ENCODE assay signal across 11 mouse cellular contexts in genomic region chr4:137479757-137480156, GRCm38 (mm10). TPM values are rescaled to one million over a fixed set of nuclear protein-coding genes. Genes with fewer than 3 reads are reported as not detected.
DNase-seq lines count a peak whose midpoint lies in the region; ATAC-seq and TF ChIP-seq lines count a peak whose summit lies in the region.
"Had no signal": no experiment of that assay in that cellular context is flagged by ENCODE, and none has a peak within 500 bp of the region (broad histone marks: within the 10 kb centered on the region; RNA-seq: fewer than 3 reads in every experiment).

No protein-coding gene starts in this region.

- intact Hi-C loops in gastrocnemius, adult 2 months (cut with DNase I), result no loop called here
- intact Hi-C loops in gastrocnemius, postnatal 14 days (cut with DNase I; ENCODE audit: low total_unique reads), result no loop called here

- 9% methylated on average over 6 of the region's 6 CpGs for WGBS in neural tube, embryonic 13.5 days

- no peak overlapping the region for H3K4me2 ChIP-seq in neural tube, embryonic 13.5 days

- H3K27ac ChIP-seq in gastrocnemius, adult 2 months, result peak overlapping the region; percentile 96
- H3K27ac ChIP-seq in neural tube, embryonic 13.5 days (replicated peaks), result no peak overlapping the region
- H3K27ac ChIP-seq in layer of hippocampus, adult 2 months, result no peak overlapping the region

- no peaks in the 10 kb centered on the region for H3K36me3 ChIP-seq in neural tube, embryonic 13.5 days

- DNase-seq in gastrocnemius, adult 2 months, result no peak
- DNase-seq in gastrocnemius, postnatal 14 days, result no peak
- DNase-seq in neural tube, embryonic 10.5 days (ENCODE audit: extremely low spot score, low spot score), result no peak
- DNase-seq in kidney, postnatal 25 days, result peak; percentile 77 to 88
- DNase-seq in yolk sac, embryonic 10.5 days (ENCODE audit: low spot score), result peak; percentile 92
- no peak for DNase-seq in frontal cortex, postnatal 36 days (ENCODE audit: low spot score in 2 of 2)
- DNase-seq in layer of hippocampus, adult 2 months (ENCODE audit: low spot score in 2 of 2), result no peak
- DNase-seq: right cerebral cortex, adult 18-20 months had no signal

- H3K4me3 ChIP-seq in gastrocnemius, adult 2 months, result peak overlapping the region; percentile 54
- H3K4me3 ChIP-seq in neural tube, embryonic 13.5 days, result no peak overlapping the region
- H3K4me3 ChIP-seq in layer of hippocampus, adult 2 months, result no peak overlapping the region

- H3K4me1 ChIP-seq in neural tube, embryonic 13.5 days (replicated peaks), result peaks cover 78% of the 10 kb centered on the region

- H3K9me3 ChIP-seq in neural tube, embryonic 13.5 days, result no peaks in the 10 kb centered on the region

- no peak for TF ChIP-seq CTCF in gastrocnemius, adult 2 months (IDR thresholded peaks at IDR 0.05)
- no peak for TF ChIP-seq CTCF in layer of hippocampus, adult 2 months (conservative IDR thresholded peaks at IDR 0.05)

- peaks cover 10% of the 10 kb centered on the region for H3K27me3 ChIP-seq in neural tube, embryonic 13.5 days

- peak overlapping the region; percentile 34; the same call in 1 of the 2 replicates for H3K9ac ChIP-seq in neural tube, embryonic 13.5 days

- ATAC-seq in neural tube, embryonic 13.5 days (ENCODE audit: low read depth), result no peak

RNA-seq across cellular contexts. Expression of gene Hspg2, which starts 11.2 kb away (rescaled TPM):
- total RNA-seq in gastrocnemius, adult 2 months (2021), result 10 to 100 TPM; 55.2 to 77.5 TPM
- 100 to 1,000 TPM; 193 to 224 TPM for total RNA-seq in gastrocnemius, postnatal 14 days (2021)
- polyA plus RNA-seq in neural tube, embryonic 13.5 days (2015; fragmentation: Nextera tagmentation; extraction: Ambion mirVana), result 8.6 and 9.6 TPM in 2 replicates
- 1 to 10 TPM; 4.0 to 5.2 TPM for total RNA-seq in layer of hippocampus, adult 2 months (2021)

RNA-seq across cellular contexts. Expression of gene 1700013G24Rik, which starts 26.7 kb away (rescaled TPM):
- total RNA-seq in gastrocnemius, adult 2 months (2021), result not detected
- total RNA-seq in gastrocnemius, postnatal 14 days (2021), result not detected
- not detected in 2 replicates for polyA plus RNA-seq in neural tube, embryonic 13.5 days (2015; fragmentation: Nextera tagmentation; extraction: Ambion mirVana)
- total RNA-seq in layer of hippocampus, adult 2 months (2021), result not detected
- total RNA-seq: megakaryocyte, adult 5-6 weeks had no signal
- polyA plus RNA-seq: large intestine, adult 2 months had no signal

RNA-seq across cellular contexts. Expression of gene Cela3b, which starts 49.4 kb away (rescaled TPM):
- not detected for total RNA-seq in gastrocnemius, adult 2 months (2021)
- total RNA-seq in gastrocnemius, postnatal 14 days (2021), result not detected
- polyA plus RNA-seq in neural tube, embryonic 13.5 days (2015; fragmentation: Nextera tagmentation; extraction: Ambion mirVana), result not detected in 2 replicates
- total RNA-seq in layer of hippocampus, adult 2 months (2021), result not detected
- total RNA-seq: megakaryocyte, adult 5-6 weeks had no signal

Comparison
In these comparisons a context has a peak if more than half of its experiments do, and no peak if none do; other contexts are left out.
1. DNase-seq: peak in kidney, postnatal 25 days (2 of 2) and yolk sac, embryonic 10.5 days (single experiment); none in gastrocnemius, adult 2 months (single experiment), gastrocnemius, postnatal 14 days (single experiment), neural tube, embryonic 10.5 days (single experiment), frontal cortex, postnatal 36 days (0 of 2) and layer of hippocampus, adult 2 months (0 of 2).
2. RNA of gene Hspg2, which starts 11.2 kb away (total RNA-seq): 193 to 224 TPM in gastrocnemius, postnatal 14 days and 55.2 to 77.5 TPM in gastrocnemius, adult 2 months; 4.0 to 5.2 TPM in layer of hippocampus, adult 2 months; every median in the first group is over 4 times any median in the second.